Mouse (Mus musculus): ENCODE data around the gene Dok3. TPM values are rescaled to one million over a fixed set of nuclear protein-coding genes. Genes with fewer than 3 reads are reported as not detected.

Gene Dok3
- polyA plus RNA-seq, 1 experiment = 21.9 TPM

- no peaks in the 10 kb centered on the region for H3K36me3 ChIP-seq (ENCODE audit: control insufficient read depth, insufficient read depth, low read length)
- no peak overlapping the region for H3K27ac ChIP-seq (ENCODE audit: control insufficient read depth, insufficient read depth, low read length)
- H3K4me1 ChIP-seq (replicated peaks; ENCODE audit: control insufficient read depth, insufficient read depth, low read length) = peaks cover 10% of the 10 kb centered on the region
- no peak for TF ChIP-seq CTCF (IDR thresholded peaks at IDR 0.05; ENCODE audit: borderline replicate concordance, control insufficient read depth, extremely low read depth, insufficient read depth, low read length, poor library complexity)
- no peak for TF ChIP-seq POLR2A (IDR thresholded peaks at IDR 0.05; ENCODE audit: control insufficient read depth, extremely low read depth, insufficient read depth, low read length, poor library complexity)
- H3K27me3 ChIP-seq (ENCODE audit: control insufficient read depth, insufficient read depth, low read length) = no peaks in the 10 kb centered on the region; the same call in 1 of the 2 replicates
- H3K4me3 ChIP-seq (ENCODE audit: control insufficient read depth, insufficient read depth, low read length) = no peak overlapping the region
- WGBS = 36% methylated on average over 7 of the region's 7 CpGs
- DNase-seq = no peak
Measured at GRCm38 (mm10) chr13:55479008-55479407, 50.1 kb downstream of the Dok3 start.

GRCm38 (mm10) chr13:55478036-55478435 lies 51.1 kb downstream of the Dok3 start:
- H3K4me1 ChIP-seq (replicated peaks; ENCODE audit: control insufficient read depth, insufficient read depth, low read length) = peaks cover 10% of the 10 kb centered on the region
- TF ChIP-seq POLR2A (IDR thresholded peaks at IDR 0.05; ENCODE audit: control insufficient read depth, extremely low read depth, insufficient read depth, low read length, poor library complexity) = no peak
- no peak for TF ChIP-seq CTCF (IDR thresholded peaks at IDR 0.05; ENCODE audit: borderline replicate concordance, control insufficient read depth, extremely low read depth, insufficient read depth, low read length, poor library complexity)
- H3K36me3 ChIP-seq (ENCODE audit: control insufficient read depth, insufficient read depth, low read length) = no peaks in the 10 kb centered on the region
- WGBS = 76% methylated on average over 5 of the region's 5 CpGs
- no peak overlapping the region for H3K27ac ChIP-seq (ENCODE audit: control insufficient read depth, insufficient read depth, low read length)
- no peaks in the 10 kb centered on the region; the same call in 1 of the 2 replicates for H3K27me3 ChIP-seq (ENCODE audit: control insufficient read depth, insufficient read depth, low read length)
- H3K4me3 ChIP-seq (ENCODE audit: control insufficient read depth, insufficient read depth, low read length) = no peak overlapping the region
- no peak for DNase-seq

GRCm38 (mm10) chr13:55477492-55477891 lies 51.6 kb downstream of the Dok3 start:
- no peak for DNase-seq
- Histone ChIP-seq H3K4me1 (replicated peaks; ENCODE audit: control insufficient read depth, insufficient read depth, low read length) (peaks cover 12% of the 10 kb centered on the region), H3K27ac (ENCODE audit: control insufficient read depth, insufficient read depth, low read length) (no peak overlapping the region), H3K4me3 (ENCODE audit: control insufficient read depth, insufficient read depth, low read length) (no peak overlapping the region), H3K36me3 (ENCODE audit: control insufficient read depth, insufficient read depth, low read length) (no peaks in the 10 kb centered on the region), H3K27me3 (ENCODE audit: control insufficient read depth, insufficient read depth, low read length) (peaks cover under 1% of the 10 kb centered on the region; the same call in 1 of the 2 replicates)
- 85% methylated on average over 16 of the region's 16 CpGs for WGBS
- TF ChIP-seq CTCF (IDR thresholded peaks at IDR 0.05; ENCODE audit: borderline replicate concordance, control insufficient read depth, extremely low read depth, insufficient read depth, low read length, poor library complexity) (no peak), POLR2A (IDR thresholded peaks at IDR 0.05; ENCODE audit: control insufficient read depth, extremely low read depth, insufficient read depth, low read length, poor library complexity) (no peak)

- no peak for TF ChIP-seq CTCF (IDR thresholded peaks at IDR 0.05; ENCODE audit: borderline replicate concordance, control insufficient read depth, extremely low read depth, insufficient read depth, low read length, poor library complexity)
- no peak for TF ChIP-seq POLR2A (IDR thresholded peaks at IDR 0.05; ENCODE audit: control insufficient read depth, extremely low read depth, insufficient read depth, low read length, poor library complexity)
- Histone ChIP-seq H3K27ac (ENCODE audit: control insufficient read depth, insufficient read depth, low read length) (no peak overlapping the region), H3K27me3 (ENCODE audit: control insufficient read depth, insufficient read depth, low read length) (peaks cover 10% of the 10 kb centered on the region; the same call in 1 of the 2 replicates), H3K4me3 (ENCODE audit: control insufficient read depth, insufficient read depth, low read length) (no peak overlapping the region), H3K4me1 (replicated peaks; ENCODE audit: control insufficient read depth, insufficient read depth, low read length) (peaks cover 24% of the 10 kb centered on the region), H3K36me3 (ENCODE audit: control insufficient read depth, insufficient read depth, low read length) (no peaks in the 10 kb centered on the region)
- over 99% methylated on average over 8 of the region's 8 CpGs for WGBS
- DNase-seq = no peak
Measured at GRCm38 (mm10) chr13:55476256-55476655, 52.8 kb downstream of the Dok3 start.

- peaks cover 10% of the 10 kb centered on the region; the same call in 1 of the 2 replicates for H3K27me3 ChIP-seq (ENCODE audit: control insufficient read depth, insufficient read depth, low read length)
- no peak for DNase-seq
- no peaks in the 10 kb centered on the region for H3K36me3 ChIP-seq (ENCODE audit: control insufficient read depth, insufficient read depth, low read length)
- 94% methylated on average over 5 of the region's 5 CpGs for WGBS
- peaks cover 29% of the 10 kb centered on the region for H3K4me1 ChIP-seq (replicated peaks; ENCODE audit: control insufficient read depth, insufficient read depth, low read length)
- TF ChIP-seq POLR2A (IDR thresholded peaks at IDR 0.05; ENCODE audit: control insufficient read depth, extremely low read depth, insufficient read depth, low read length, poor library complexity) = no peak
- TF ChIP-seq CTCF (IDR thresholded peaks at IDR 0.05; ENCODE audit: borderline replicate concordance, control insufficient read depth, extremely low read depth, insufficient read depth, low read length, poor library complexity) = no peak
- H3K4me3 ChIP-seq (ENCODE audit: control insufficient read depth, insufficient read depth, low read length) = no peak overlapping the region
- H3K27ac ChIP-seq (ENCODE audit: control insufficient read depth, insufficient read depth, low read length) = no peak overlapping the region
Measured at GRCm38 (mm10) chr13:55475750-55476149, 53.3 kb downstream of the Dok3 start.

GRCm38 (mm10) chr13:55474621-55475069 lies 54.5 kb downstream of the Dok3 start:
- 51% methylated on average over 5 of the region's 5 CpGs for WGBS
- Histone ChIP-seq H3K27ac (ENCODE audit: control insufficient read depth, insufficient read depth, low read length) (no peak overlapping the region), H3K4me3 (ENCODE audit: control insufficient read depth, insufficient read depth, low read length) (no peak overlapping the region), H3K4me1 (replicated peaks; ENCODE audit: control insufficient read depth, insufficient read depth, low read length) (peaks cover 29% of the 10 kb centered on the region), H3K27me3 (ENCODE audit: control insufficient read depth, insufficient read depth, low read length) (peaks cover 10% of the 10 kb centered on the region; the same call in 1 of the 2 replicates), H3K36me3 (ENCODE audit: control insufficient read depth, insufficient read depth, low read length) (no peaks in the 10 kb centered on the region)
- DNase-seq = no peak
- TF ChIP-seq POLR2A (IDR thresholded peaks at IDR 0.05; ENCODE audit: control insufficient read depth, extremely low read depth, insufficient read depth, low read length, poor library complexity) (no peak), CTCF (IDR thresholded peaks at IDR 0.05; ENCODE audit: borderline replicate concordance, control insufficient read depth, extremely low read depth, insufficient read depth, low read length, poor library complexity) (no peak)

- peaks cover 24% of the 10 kb centered on the region for H3K4me1 ChIP-seq (replicated peaks; ENCODE audit: control insufficient read depth, insufficient read depth, low read length)
- no peak for TF ChIP-seq POLR2A (IDR thresholded peaks at IDR 0.05; ENCODE audit: control insufficient read depth, extremely low read depth, insufficient read depth, low read length, poor library complexity)
- no peak for TF ChIP-seq CTCF (IDR thresholded peaks at IDR 0.05; ENCODE audit: borderline replicate concordance, control insufficient read depth, extremely low read depth, insufficient read depth, low read length, poor library complexity)
- no peak overlapping the region for H3K4me3 ChIP-seq (ENCODE audit: control insufficient read depth, insufficient read depth, low read length)
- H3K36me3 ChIP-seq (ENCODE audit: control insufficient read depth, insufficient read depth, low read length) = no peaks in the 10 kb centered on the region
- WGBS = 65% methylated on average over 11 of the region's 11 CpGs
- H3K27me3 ChIP-seq (ENCODE audit: control insufficient read depth, insufficient read depth, low read length) = peaks cover 10% of the 10 kb centered on the region; the same call in 1 of the 2 replicates
- no peak overlapping the region for H3K27ac ChIP-seq (ENCODE audit: control insufficient read depth, insufficient read depth, low read length)
- DNase-seq = no peak
Measured at GRCm38 (mm10) chr13:55473961-55474360, 55.1 kb downstream of the Dok3 start.

Other genes with a start within 250 kb of the Dok3 start
- gene Prelid1, start 208.8 kb downstream of the Dok3 start, polyA plus RNA-seq (2012; rRNA removed) = 493 and 534 TPM in 2 replicates
- gene Rab24, start 207.3 kb downstream of the Dok3 start, polyA plus RNA-seq (2012; rRNA removed) = 112 and 119 TPM in 2 replicates
- 122 and 153 TPM in 2 replicates for gene Mxd3, start 199.5 kb downstream of the Dok3 start, polyA plus RNA-seq (2012; rRNA removed)
- gene Lman2, start 166.5 kb downstream of the Dok3 start, polyA plus RNA-seq (2012; rRNA removed) = 134 and 139 TPM in 2 replicates
- 179 and 220 TPM in 2 replicates for gene Rgs14, start 159.6 kb downstream of the Dok3 start, polyA plus RNA-seq (2012; rRNA removed)
- gene Slc34a1, start 131.1 kb downstream of the Dok3 start, polyA plus RNA-seq (2012; rRNA removed) = 0.83 and 6.0 TPM in 2 replicates
- not detected in 2 replicates for gene Pfn3, start 114.1 kb downstream of the Dok3 start, polyA plus RNA-seq (2012; rRNA removed)
- gene F12, start 102.5 kb downstream of the Dok3 start, polyA plus RNA-seq (2012; rRNA removed) = 0.39 and 1.6 TPM in 2 replicates
- 228 and 238 TPM in 2 replicates for gene Grk6, start 84.2 kb downstream of the Dok3 start, polyA plus RNA-seq (2012; rRNA removed)
- gene Prr7, start 65.0 kb downstream of the Dok3 start, polyA plus RNA-seq (2012; rRNA removed) = 33.8 and 52.2 TPM in 2 replicates
- 7.8 and 9.8 TPM in 2 replicates for gene Dbn1, start 41.2 kb downstream of the Dok3 start, polyA plus RNA-seq (2012; rRNA removed)
- 25.6 and 29.5 TPM in 2 replicates for gene Pdlim7, start 15.6 kb downstream of the Dok3 start, polyA plus RNA-seq (2012; rRNA removed)
- gene Ddx41, start 7.4 kb upstream of the Dok3 start, polyA plus RNA-seq (2012; rRNA removed) = 97.8 and 100.0 TPM in 2 replicates
- 381 and 409 TPM in 2 replicates for gene Fam193b, start 41.8 kb upstream of the Dok3 start, polyA plus RNA-seq (2012; rRNA removed)
- gene Tmed9, start 44.4 kb upstream of the Dok3 start, polyA plus RNA-seq (2012; rRNA removed) = 73.4 and 76.8 TPM in 2 replicates
- gene B4galt7, start 70.6 kb upstream of the Dok3 start, polyA plus RNA-seq (2012; rRNA removed) = 45.3 and 47.2 TPM in 2 replicates
- 15.7 and 17.8 TPM in 2 replicates for gene Caml, start 93.7 kb upstream of the Dok3 start, polyA plus RNA-seq (2012; rRNA removed)
- 25.3 and 29.5 TPM in 2 replicates for gene Ddx46, start 105.7 kb upstream of the Dok3 start, polyA plus RNA-seq (2012; rRNA removed)
- gene B230219D22Rik, start 163.8 kb upstream of the Dok3 start, polyA plus RNA-seq (2012; rRNA removed) = 61.2 and 62.1 TPM in 2 replicates
- 48.9 and 50.8 TPM in 2 replicates for gene Txndc15, start 185.4 kb upstream of the Dok3 start, polyA plus RNA-seq (2012; rRNA removed)
- 12.6 and 18.2 TPM in 2 replicates for gene Pcbd2, start 198.1 kb upstream of the Dok3 start, polyA plus RNA-seq (2012; rRNA removed)

Measured in thymus, adult 2 months (tissue).